Mouse (Mus musculus) spleen, adult 18-20 months (tissue): ENCODE results near the gene Chst14.
A peak's percentile ranks its signal among the peaks of the same experiment; 100 is the strongest.

Source experiments
- DNase-seq, 2 experiments: peaks; one replicate each; pipeline ENCODE4 v3.0.0; 2022; ENCODE audit warnings: mixed read lengths in 2 of 2

Gene Chst14

DNA sequence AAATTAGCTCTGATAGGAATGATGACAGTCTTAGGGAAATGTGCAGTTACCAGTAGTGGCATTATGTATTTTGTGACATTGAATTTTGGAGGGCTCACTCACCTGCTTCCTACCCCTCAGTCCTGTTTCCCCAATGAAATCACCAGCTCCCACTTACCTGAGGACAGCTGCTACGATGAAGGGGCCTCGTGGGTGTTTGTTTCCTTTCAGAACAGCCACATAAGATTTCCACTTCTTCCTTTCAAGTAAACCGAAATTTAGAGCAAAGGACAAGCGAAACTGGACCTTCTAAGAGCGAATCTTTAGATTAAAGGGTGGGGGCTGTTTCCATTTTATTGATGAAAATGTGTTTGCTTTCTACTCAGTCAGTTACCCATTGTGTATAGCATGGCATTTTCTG, 45.8 kb downstream of the Chst14 start:
- no peak for DNase-seq

GRCm38 (mm10) chr2:118972687-118973376, 46.5 kb downstream of the Chst14 start:
- peak; percentile 73 to 84 for DNase-seq

- DNase-seq, result no peak
Observed at GRCm38 (mm10) chr2:118975855-118976254, 49.6 kb downstream of the Chst14 start.

- peak; percentile 89 to 94 for DNase-seq
Observed at GRCm38 (mm10) chr2:118976282-118976929, 50.1 kb downstream of the Chst14 start.

- DNase-seq, result no peak
Observed at GRCm38 (mm10) chr2:118976941-118977340, 50.6 kb downstream of the Chst14 start.

- no peak for DNase-seq
Observed at GRCm38 (mm10) chr2:118978064-118978463, 51.8 kb downstream of the Chst14 start.
